Mouse (Mus musculus): ENCODE data around the gene Schip1. TPM values are rescaled to one million over a fixed set of nuclear protein-coding genes. Genes with fewer than 3 reads are reported as not detected.
A peak's percentile ranks its signal among the peaks of the same experiment; 100 is the strongest.

The Schip1 gene
- polyA plus RNA-seq, 1 experiment from 2014 or later: 76.9 TPM

DNA sequence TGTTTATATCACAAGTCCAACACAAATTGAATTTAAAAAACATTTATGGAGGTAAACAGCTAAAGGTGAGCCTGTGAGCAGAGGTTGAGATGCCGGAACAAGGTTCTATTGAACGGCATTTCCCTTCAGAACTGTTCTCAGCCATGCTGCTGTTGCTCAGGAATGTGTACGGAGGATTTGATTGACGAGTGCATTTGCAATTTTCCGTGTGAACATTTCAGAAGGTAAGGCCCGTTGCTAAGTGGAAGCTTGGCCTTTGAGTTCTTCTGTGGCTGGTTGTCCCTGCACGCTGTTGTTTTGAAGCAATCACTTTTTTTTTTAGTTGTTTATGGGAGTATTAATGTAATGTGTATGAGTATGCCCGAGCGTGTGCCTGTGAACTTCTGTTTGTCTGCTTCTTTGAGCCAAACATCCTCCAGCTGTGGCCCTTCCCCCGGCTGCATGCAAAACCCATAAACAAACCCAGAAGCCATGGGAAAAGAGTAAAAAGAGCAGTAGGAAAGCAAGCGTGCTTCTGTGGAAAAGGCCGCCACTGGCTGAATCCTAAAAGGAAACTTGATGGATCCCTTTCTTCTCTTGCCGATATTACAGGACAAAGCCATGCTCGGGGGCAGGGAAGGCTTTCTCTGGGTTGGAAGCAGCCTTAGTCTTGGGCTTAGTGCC is 518.6 kb downstream of the Schip1 start:
- H3K4me2 ChIP-seq (ENCODE audit: low read depth, low read length, severe bottlenecking): peak overlapping the region; percentile 28
- no peak; the same call in 1 of the 2 replicates for ATAC-seq (replicated peaks; ENCODE audit: low FRiP score)
- H3K9ac ChIP-seq (ENCODE audit: low read length): peak overlapping the region; percentile 48

DNA sequence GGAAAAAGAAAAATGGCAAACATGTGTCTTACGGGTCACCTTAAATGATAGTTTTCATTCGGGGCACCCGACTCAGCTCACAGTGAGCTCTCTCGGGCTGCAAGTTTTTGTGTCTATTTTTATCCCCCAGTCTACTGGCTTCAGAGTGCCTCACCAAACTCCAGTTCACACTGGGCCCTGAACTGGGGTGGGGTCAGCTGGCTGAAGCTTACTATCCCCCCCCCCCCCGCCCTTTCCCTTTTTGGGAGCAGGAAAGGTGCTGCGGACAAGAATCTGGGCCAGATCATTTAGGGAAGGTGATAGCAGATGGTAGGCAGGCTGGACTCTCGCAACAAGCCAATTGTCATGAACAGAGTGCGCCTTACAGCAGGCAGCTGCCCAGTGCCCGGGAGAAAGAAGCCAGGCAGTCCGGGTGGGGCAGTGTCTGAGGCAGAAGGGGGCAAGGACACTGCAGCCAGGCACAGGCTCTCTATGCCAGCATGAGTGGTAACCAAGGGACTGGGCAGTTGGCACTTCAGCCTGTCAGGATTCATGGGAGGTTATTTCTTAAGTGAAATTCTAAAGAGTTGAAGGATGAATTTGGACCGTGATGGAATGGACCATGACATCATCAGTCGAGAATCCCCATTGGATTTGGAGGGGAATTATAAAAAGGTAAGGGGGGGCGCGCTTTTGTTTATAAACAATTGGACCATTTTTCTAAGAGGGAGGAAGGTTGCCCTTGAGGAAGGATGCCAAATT is 519.3 kb downstream of the Schip1 start:
- H3K36me3 ChIP-seq (ENCODE audit: control insufficient read depth, insufficient read depth, low read length): no peaks in the 10 kb centered on the region; the same call in 1 of the 2 replicates
- peak overlapping the region; percentile 48 for H3K9ac ChIP-seq (ENCODE audit: low read length)
- H3K4me3 ChIP-seq (ENCODE audit: low read depth, low read length): no peak overlapping the region
- ATAC-seq (replicated peaks; ENCODE audit: low FRiP score) (peak; percentile 42; the same call in 1 of the 2 replicates), DNase-seq (ENCODE audit: low spot score) (no peak)
- WGBS: 37% methylated on average over 14 of the region's 14 CpGs
- H3K27me3 ChIP-seq (ENCODE audit: control insufficient read depth, insufficient read depth, low read length): no peaks in the 10 kb centered on the region
- H3K27ac ChIP-seq (ENCODE audit: low read depth, low read length): peak overlapping the region; percentile 77; the same call in 1 of the 2 replicates
- peak overlapping the region; percentile 28; the same call in 1 of the 2 replicates for H3K4me2 ChIP-seq (ENCODE audit: low read depth, low read length, severe bottlenecking)
- H3K9me3 ChIP-seq (ENCODE audit: control insufficient read depth, low read length): no peaks in the 10 kb centered on the region
- H3K4me1 ChIP-seq (replicated peaks; ENCODE audit: control insufficient read depth, insufficient read depth, low read length): peaks cover 24% of the 10 kb centered on the region

More for the DNA sequence above, 518.6 kb downstream of the Schip1 start:
- Histone ChIP-seq H3K4me3 (ENCODE audit: low read depth, low read length) (no peak overlapping the region), H3K27ac (ENCODE audit: low read depth, low read length) (peak overlapping the region; percentile 77), H3K27me3 (ENCODE audit: control insufficient read depth, insufficient read depth, low read length) (no peaks in the 10 kb centered on the region), H3K9me3 (ENCODE audit: control insufficient read depth, low read length) (no peaks in the 10 kb centered on the region), H3K36me3 (ENCODE audit: control insufficient read depth, insufficient read depth, low read length) (no peaks in the 10 kb centered on the region; the same call in 1 of the 2 replicates), H3K4me1 (replicated peaks; ENCODE audit: control insufficient read depth, insufficient read depth, low read length) (peaks cover 24% of the 10 kb centered on the region)
- no peak for DNase-seq (ENCODE audit: low spot score)
- 8% methylated on average over 14 of the region's 14 CpGs for WGBS

DNA sequence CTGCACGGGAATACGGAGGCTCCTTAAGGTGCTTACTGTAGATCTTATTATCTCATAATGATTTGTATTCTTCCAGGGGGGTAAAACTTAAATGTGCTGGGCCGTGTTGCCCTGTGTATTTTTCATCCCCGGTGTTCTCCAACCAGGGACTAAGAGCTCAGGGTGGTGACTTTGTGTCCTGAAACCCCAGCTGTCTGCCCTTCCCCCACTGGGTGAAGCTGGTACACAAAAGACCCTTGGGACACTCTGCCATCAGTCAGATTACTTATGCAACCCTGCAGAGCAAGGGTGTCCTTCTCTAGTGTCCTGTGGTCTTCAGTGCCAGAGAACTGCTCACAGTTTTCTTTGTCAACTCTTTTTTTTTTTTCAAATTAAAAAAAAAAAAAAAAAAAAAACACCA is 520.6 kb downstream of the Schip1 start:
- Histone ChIP-seq H3K9me3 (ENCODE audit: control insufficient read depth, low read length) (no peaks in the 10 kb centered on the region), H3K9ac (ENCODE audit: low read length) (no peak overlapping the region), H3K36me3 (ENCODE audit: control insufficient read depth, insufficient read depth, low read length) (no peaks in the 10 kb centered on the region), H3K4me2 (ENCODE audit: low read depth, low read length, severe bottlenecking) (no peak overlapping the region), H3K27ac (ENCODE audit: low read depth, low read length) (no peak overlapping the region), H3K4me3 (ENCODE audit: low read depth, low read length) (no peak overlapping the region), H3K4me1 (replicated peaks; ENCODE audit: control insufficient read depth, insufficient read depth, low read length) (peaks cover 24% of the 10 kb centered on the region), H3K27me3 (ENCODE audit: control insufficient read depth, insufficient read depth, low read length) (no peaks in the 10 kb centered on the region)
- ATAC-seq (replicated peaks; ENCODE audit: low FRiP score) (no peak), DNase-seq (ENCODE audit: low spot score) (no peak)
- WGBS: 83% methylated on average over 4 of the region's 4 CpGs

DNA sequence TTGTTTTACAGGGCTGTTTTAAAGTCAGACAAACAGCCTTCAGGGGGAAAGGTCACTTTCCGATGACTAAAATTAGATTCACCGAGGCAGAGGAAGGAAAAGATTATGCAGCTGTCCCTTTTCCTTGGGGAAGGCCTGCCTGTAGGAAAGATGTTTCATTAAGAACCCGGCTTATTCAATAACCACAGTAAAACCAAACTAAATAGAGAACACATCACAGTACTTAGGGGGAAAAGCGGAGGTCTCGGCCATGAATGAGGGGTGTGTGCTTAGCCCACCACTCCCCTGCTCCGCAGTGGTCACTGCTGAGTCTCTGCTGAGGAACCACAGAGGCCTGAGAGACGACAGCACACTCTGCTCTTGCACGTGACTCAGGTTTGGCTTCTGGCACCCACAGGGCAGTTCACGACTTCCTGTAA is 522.1 kb downstream of the Schip1 start:
- ATAC-seq (replicated peaks; ENCODE audit: low FRiP score) (no peak), DNase-seq (ENCODE audit: low spot score) (no peak)
- Histone ChIP-seq H3K36me3 (ENCODE audit: control insufficient read depth, insufficient read depth, low read length) (no peaks in the 10 kb centered on the region), H3K9me3 (ENCODE audit: control insufficient read depth, low read length) (no peaks in the 10 kb centered on the region), H3K27ac (ENCODE audit: low read depth, low read length) (no peak overlapping the region), H3K4me1 (replicated peaks; ENCODE audit: control insufficient read depth, insufficient read depth, low read length) (peaks cover 24% of the 10 kb centered on the region), H3K9ac (ENCODE audit: low read length) (no peak overlapping the region), H3K4me3 (ENCODE audit: low read depth, low read length) (no peak overlapping the region), H3K4me2 (ENCODE audit: low read depth, low read length, severe bottlenecking) (no peak overlapping the region), H3K27me3 (ENCODE audit: control insufficient read depth, insufficient read depth, low read length) (no peaks in the 10 kb centered on the region)
- 57% methylated on average over 9 of the region's 9 CpGs for WGBS

DNA sequence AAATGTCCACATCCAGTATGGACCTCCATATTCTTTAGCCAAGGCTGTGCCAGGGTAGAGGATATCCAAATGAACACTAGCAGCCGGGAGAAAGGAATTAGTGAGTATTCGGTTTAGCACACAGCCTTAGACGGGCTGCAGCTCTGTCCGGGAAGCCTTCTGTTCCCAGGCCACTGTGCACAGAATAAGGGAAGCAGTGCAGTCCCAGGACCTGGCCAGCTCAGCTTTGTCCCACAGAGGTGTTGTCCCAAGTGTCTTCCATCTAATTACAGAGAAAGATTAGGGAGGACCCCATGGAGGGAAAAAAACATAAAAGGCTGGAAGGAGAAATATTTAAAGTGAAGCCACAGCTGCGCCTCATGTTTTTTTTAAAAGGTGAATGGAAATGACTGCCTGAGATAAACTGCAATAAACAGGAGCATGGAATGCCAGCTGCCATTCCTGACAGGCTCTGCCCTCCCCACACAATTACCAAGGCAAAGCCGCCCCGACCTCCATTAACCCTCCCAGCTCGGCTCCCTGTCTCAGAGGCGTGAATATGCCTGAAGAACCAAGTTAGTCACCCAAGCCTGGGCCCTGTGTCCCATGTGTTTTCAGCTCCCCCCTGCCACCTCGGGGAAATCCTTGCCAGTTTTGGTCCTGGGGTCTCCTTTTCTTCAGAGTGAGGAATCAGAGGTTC is 523.1 kb downstream of the Schip1 start:
- DNase-seq (ENCODE audit: low spot score) (no peak), ATAC-seq (replicated peaks; ENCODE audit: low FRiP score) (peak; percentile 47; the same call in 1 of the 2 replicates)
- Histone ChIP-seq H3K9me3 (ENCODE audit: control insufficient read depth, low read length) (no peaks in the 10 kb centered on the region), H3K4me2 (ENCODE audit: low read depth, low read length, severe bottlenecking) (no peak overlapping the region), H3K4me1 (replicated peaks; ENCODE audit: control insufficient read depth, insufficient read depth, low read length) (peaks cover 18% of the 10 kb centered on the region), H3K27ac (ENCODE audit: low read depth, low read length) (peak overlapping the region; percentile 66; the same call in 1 of the 2 replicates), H3K4me3 (ENCODE audit: low read depth, low read length) (no peak overlapping the region), H3K36me3 (ENCODE audit: control insufficient read depth, insufficient read depth, low read length) (no peaks in the 10 kb centered on the region), H3K27me3 (ENCODE audit: control insufficient read depth, insufficient read depth, low read length) (no peaks in the 10 kb centered on the region), H3K9ac (ENCODE audit: low read length) (no peak overlapping the region)
- 46% methylated on average over 10 of the region's 10 CpGs for WGBS

DNA sequence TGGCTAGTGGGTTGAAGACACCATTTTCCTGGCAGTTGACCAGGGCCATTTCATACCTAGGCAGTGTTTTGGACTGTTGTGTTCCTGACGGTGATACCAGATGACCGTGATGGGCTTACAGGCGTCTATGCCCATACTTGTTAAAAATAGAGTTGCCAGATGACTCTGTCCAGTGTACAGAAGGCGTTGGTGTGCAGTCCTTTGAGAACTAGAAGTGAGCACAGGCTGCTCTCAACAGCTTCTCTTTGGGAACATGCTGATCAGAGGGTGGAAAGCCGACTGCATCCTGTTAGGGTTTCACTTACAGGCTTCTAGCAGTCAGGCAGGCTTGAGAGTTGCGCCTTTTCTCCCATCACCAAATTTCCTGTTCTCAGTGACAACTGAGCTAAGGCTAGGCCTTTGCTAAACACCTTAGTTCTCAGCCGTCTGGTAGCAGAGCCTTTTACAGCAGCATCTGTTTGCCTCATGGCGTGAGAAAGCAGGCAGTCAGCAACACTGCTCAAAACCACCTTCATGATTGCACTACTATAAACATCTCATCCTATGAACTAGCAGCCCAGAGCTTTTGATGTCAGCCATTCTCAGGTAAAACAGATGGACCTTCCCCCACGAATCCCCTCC is 524.7 kb downstream of the Schip1 start:
- 90% methylated on average over 9 of the region's 9 CpGs for WGBS
- Histone ChIP-seq H3K36me3 (ENCODE audit: control insufficient read depth, insufficient read depth, low read length) (no peaks in the 10 kb centered on the region), H3K27me3 (ENCODE audit: control insufficient read depth, insufficient read depth, low read length) (no peaks in the 10 kb centered on the region), H3K4me3 (ENCODE audit: low read depth, low read length) (no peak overlapping the region), H3K4me1 (replicated peaks; ENCODE audit: control insufficient read depth, insufficient read depth, low read length) (peaks cover 10% of the 10 kb centered on the region; the same call in 1 of the 2 replicates), H3K9me3 (ENCODE audit: control insufficient read depth, low read length) (no peaks in the 10 kb centered on the region), H3K9ac (ENCODE audit: low read length) (no peak overlapping the region), H3K4me2 (ENCODE audit: low read depth, low read length, severe bottlenecking) (no peak overlapping the region), H3K27ac (ENCODE audit: low read depth, low read length) (no peak overlapping the region)
- DNase-seq (ENCODE audit: low spot score) (no peak), ATAC-seq (replicated peaks; ENCODE audit: low FRiP score) (no peak)

DNA sequence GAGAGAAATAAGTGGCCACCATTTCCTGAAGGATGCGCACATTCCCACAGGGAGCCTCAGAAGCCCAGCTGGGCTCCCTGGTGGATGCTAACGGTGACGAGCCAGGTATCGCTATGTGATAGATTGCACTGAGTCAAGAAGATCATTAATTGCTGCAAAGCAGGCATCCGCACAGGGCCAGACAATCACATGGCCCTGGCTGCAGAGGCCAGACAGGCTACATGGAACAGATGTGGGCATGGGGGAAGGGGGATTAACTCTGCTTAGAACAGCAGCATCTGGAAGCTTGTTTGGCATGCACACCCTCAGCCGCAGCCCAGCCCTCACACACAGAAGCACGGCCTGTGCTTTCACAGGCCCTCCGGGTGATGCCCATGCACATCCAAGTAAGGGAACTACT is 525.8 kb downstream of the Schip1 start:
- DNase-seq (ENCODE audit: low spot score) (no peak), ATAC-seq (replicated peaks; ENCODE audit: low FRiP score) (no peak)
- H3K4me1 ChIP-seq (replicated peaks; ENCODE audit: control insufficient read depth, insufficient read depth, low read length): peaks cover 9% of the 10 kb centered on the region; the same call in 1 of the 2 replicates
- H3K27ac ChIP-seq (ENCODE audit: low read depth, low read length): no peak overlapping the region
- H3K36me3 ChIP-seq (ENCODE audit: control insufficient read depth, insufficient read depth, low read length): no peaks in the 10 kb centered on the region
- no peaks in the 10 kb centered on the region for H3K27me3 ChIP-seq (ENCODE audit: control insufficient read depth, insufficient read depth, low read length)
- WGBS: 72% methylated on average over 8 of the region's 8 CpGs
- no peak overlapping the region for H3K4me2 ChIP-seq (ENCODE audit: low read depth, low read length, severe bottlenecking)
- no peak overlapping the region for H3K9ac ChIP-seq (ENCODE audit: low read length)
- H3K4me3 ChIP-seq (ENCODE audit: low read depth, low read length): no peak overlapping the region
- H3K9me3 ChIP-seq (ENCODE audit: control insufficient read depth, low read length): no peaks in the 10 kb centered on the region

DNA sequence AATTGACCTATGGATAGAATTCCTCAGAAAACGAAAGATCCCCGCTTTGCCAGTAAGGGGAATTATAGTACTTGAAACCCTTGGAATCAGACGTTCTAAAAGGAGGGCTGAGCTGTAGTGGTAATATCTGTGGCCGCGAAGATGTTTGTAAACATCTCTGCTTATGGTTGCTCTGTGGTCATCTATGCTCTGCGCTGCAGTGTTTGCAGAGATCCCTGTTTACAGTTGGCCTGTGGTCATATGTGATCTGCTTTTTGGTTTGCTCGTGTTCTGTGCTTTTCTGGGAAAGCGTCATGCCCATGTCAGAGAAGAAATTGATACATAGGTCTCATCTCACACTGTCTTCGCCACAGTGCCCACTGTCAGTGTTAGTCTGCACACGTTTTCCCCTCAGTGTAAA is 528.0 kb downstream of the Schip1 start:
- ATAC-seq (replicated peaks; ENCODE audit: low FRiP score) (no peak), DNase-seq (ENCODE audit: low spot score) (no peak)
- no peaks in the 10 kb centered on the region for H3K36me3 ChIP-seq (ENCODE audit: control insufficient read depth, insufficient read depth, low read length)
- H3K27me3 ChIP-seq (ENCODE audit: control insufficient read depth, insufficient read depth, low read length): no peaks in the 10 kb centered on the region
- no peak overlapping the region for H3K9ac ChIP-seq (ENCODE audit: low read length)
- H3K4me3 ChIP-seq (ENCODE audit: low read depth, low read length): no peak overlapping the region
- peaks cover under 1% of the 10 kb centered on the region; the same call in 1 of the 2 replicates for H3K4me1 ChIP-seq (replicated peaks; ENCODE audit: control insufficient read depth, insufficient read depth, low read length)
- 83% methylated on average over 10 of the region's 10 CpGs for WGBS
- no peaks in the 10 kb centered on the region for H3K9me3 ChIP-seq (ENCODE audit: control insufficient read depth, low read length)
- H3K4me2 ChIP-seq (ENCODE audit: low read depth, low read length, severe bottlenecking): no peak overlapping the region
- H3K27ac ChIP-seq (ENCODE audit: low read depth, low read length): no peak overlapping the region
